Mouse (Mus musculus): Measurements from ENCODE around the gene Abhd6.

Gene Abhd6

GRCm38 (mm10) chr14:8002432-8003092, at the start of gene Abhd6:
TSS of gene Abhd6 (plus strand) at chr14:8002902.
- in situ Hi-C loops (cut with MboI, MseI) = loop anchor here (5.0 kb wide), 1 partner anchor 35 kb away; no protein-coding TSS in a partner anchor

DNA sequence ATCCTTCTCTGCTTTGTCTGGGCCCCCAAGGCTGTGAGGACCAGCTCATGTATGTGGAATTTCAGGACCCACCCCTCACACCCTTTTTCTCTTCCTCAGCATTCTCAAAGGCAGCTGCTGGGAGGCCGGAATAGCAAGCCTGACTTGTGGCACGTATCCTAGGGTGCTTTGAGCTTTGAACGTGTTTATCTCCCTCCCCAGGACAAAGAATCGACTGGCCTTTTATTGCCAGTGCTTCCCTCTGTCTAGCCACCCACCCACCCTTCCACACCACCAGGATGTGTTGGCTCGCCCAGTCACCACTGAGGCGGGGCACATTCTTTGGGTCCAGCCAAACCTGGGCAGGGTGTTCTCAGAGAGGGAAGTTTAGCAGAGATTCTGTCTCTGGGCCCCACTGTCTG, 48.6 kb upstream of the Abhd6 start:
- in situ Hi-C loops (cut with MboI, MseI) = no loop called here

DNA sequence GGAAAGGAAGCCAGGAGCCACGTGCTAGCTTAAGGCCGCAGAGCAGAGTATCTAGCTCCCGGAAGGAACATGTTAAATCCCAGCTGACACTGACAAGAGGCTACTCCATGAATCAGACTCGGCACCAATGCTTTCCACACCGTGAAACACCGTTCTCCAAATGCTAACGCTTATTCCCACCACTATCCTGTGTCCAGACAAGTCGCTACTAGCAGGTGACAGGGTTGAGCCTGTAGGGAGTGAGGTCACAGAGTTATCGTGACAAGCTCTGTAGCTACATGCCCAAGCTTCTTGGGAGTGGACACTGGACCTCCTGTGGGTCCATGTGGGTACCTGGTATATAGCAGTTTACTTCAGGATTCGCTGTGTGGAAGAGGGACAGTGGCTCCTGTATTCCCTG, 46.3 kb upstream of the Abhd6 start:
- in situ Hi-C loops (cut with MboI, MseI) = no loop called here

DNA sequence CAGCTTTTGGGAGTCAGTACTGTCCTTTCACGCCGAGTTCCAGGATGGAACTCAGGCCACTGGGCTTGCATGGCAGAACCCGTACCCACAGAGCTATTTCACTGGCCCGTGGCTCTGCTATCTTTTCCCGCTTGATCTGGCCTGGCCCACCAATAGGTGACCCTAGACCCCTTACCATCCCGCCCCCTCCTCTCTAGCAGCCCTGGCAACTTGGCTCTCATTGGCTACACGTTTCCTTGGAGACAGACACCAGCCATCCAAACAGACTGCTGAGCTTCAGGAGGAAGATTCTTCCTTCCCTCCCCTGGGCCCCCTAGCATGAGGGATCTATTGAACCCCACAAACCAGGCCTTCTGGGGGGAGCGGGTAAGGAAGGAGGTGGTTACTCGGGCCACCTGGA, 45.7 kb upstream of the Abhd6 start, which contains the start of gene Gm45521:
Gene Gm45521 (plus strand): TSS at position 240 of the 400 bp plus-strand sequence.
- in situ Hi-C loops (cut with MboI, MseI) = no loop called here

GRCm38 (mm10) chr14:7960616-7961015, 42.1 kb upstream of the Abhd6 start:
- in situ Hi-C loops (cut with MboI, MseI) = loop anchor here (5.0 kb wide), 1 partner anchor 87 kb away; no protein-coding TSS in a partner anchor

- in situ Hi-C loops (cut with MboI, MseI) = loop anchor here (5.0 kb wide), 1 partner anchor 86 kb away; no protein-coding TSS in a partner anchor
Observed at GRCm38 (mm10) chr14:7961714-7962113, 41.0 kb upstream of the Abhd6 start.

DNA sequence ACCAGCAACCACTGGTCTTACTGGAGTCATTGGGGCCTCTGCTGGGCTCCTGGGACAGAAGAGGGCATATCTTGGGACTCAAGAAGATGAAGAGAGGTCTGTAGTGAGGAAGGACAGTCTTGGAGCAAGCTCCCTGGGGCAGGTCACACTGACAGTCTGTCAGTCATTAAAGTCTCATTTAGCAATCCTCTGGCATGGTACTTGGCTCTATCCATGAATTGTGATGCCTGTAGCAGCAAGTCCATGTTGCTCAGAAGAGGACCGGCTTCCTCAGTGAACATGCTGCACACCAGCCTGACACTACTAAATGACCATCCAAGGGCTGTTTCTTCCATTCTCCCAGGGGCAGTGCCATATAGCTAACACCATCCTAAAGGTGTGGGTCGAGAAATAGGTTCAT, 40.1 kb upstream of the Abhd6 start:
- in situ Hi-C loops (cut with MboI, MseI) = loop anchor here (5.0 kb wide), 1 partner anchor 85 kb away; no protein-coding TSS in a partner anchor

DNA sequence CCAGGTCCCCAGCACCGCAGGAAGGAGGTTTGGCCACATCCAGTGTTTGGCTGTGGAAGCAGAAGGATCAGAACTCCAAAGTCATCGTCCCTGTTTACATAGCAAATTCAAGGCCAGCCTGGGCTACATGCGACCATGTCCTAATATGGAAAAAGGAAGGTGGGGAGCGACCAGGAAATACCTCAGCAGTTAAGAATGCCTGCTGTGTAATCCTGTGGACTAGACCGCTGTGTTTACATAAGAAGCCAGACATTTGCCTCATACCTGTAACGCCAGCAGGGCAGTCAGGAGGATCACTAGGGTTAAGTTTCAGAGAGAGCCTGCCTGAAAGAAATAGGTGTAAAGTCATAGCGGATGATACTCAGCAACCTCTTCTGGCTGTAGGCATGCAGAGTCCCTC, 39.5 kb upstream of the Abhd6 start:
- in situ Hi-C loops (cut with MboI, MseI) = loop anchor here (5.0 kb wide), 1 partner anchor 84 kb away; no protein-coding TSS in a partner anchor

DNA sequence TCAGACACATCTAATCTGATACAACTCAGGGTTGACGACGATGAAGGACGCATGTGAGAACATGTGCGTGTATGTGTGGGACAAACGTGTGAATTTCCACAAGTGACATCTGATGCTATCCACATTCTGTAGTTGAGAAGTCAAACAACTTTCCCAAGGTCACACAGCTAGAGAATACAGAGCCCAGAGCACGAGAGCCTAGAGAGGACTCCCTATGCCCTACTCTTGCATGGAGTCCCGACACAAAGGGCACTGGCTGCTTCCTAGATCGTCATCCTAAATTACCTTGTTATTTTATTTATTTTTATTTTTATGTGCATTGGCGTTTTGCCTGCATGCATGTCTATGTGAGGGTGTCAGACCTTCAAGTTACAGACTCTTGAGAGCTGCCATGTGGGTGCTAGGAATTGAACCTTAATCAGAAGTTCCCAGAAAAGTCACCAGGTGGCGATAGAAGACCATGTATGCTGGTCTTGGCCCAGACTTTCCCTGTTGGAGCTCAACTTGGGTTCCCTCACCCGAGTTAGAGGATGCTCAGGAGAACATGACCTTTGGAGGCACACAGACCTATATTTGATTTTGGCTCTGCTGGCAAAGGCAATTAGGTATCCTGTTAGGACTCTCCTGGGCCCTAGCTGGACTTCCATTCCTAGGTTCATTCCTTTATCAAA, 38.3 kb upstream of the Abhd6 start:
- in situ Hi-C loops (cut with MboI, MseI) = loop anchor here (5.0 kb wide), 1 partner anchor 83 kb away; no protein-coding TSS in a partner anchor

DNA sequence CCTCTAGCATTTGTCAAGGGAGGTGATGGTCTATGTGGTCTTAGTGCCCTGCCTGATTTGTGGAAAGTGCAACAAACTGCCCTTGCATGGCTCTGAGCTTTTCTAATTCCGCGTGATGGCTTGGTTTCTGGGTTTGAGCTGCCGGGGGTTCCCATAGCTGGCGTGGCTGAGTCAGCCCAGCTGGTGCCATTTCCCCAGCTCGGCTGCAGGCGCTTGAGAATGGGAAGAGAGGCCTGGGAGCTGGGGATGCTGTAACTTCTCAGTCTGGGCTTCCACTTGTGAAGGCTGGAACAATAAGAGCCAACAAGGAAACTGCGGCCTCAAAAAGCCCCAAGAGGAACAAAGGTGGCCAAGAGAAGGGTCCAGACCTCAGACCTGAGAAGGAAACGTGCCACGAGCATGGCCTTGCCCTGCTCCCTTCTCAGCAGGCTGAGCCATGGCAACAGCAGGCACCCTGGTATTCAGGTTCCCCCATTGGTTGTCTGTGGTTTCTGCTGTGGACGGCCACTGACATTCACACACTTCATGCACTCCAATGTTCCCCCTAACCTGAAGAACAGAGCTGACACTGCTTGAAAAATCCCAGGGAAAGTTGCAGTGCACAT, 30.7 kb upstream of the Abhd6 start:
- in situ Hi-C loops (cut with MboI, MseI) = no loop called here

DNA sequence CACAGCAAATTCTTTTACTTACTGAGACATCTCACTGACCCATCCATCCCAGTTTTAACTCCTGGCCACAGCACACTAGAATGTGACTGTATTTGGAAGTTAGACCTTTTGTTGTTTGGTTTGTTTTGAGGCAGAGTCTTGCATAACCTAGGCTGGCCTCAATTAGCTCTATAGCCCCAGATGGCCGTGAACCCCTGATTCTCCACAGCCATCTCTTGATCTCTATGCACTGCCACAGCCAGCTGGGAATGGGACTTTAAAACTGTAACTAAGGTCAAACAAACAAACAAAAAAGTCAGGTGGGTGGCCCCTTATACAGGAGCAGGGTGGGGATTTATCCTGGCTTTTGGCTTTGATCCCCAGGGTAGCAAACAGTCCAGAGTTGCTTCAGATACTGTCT, 28.1 kb upstream of the Abhd6 start:
- in situ Hi-C loops (cut with MboI, MseI) = no loop called here

GRCm38 (mm10) chr14:7975177-7975576, 27.5 kb upstream of the Abhd6 start:
- in situ Hi-C loops (cut with MboI, MseI) = no loop called here

DNA sequence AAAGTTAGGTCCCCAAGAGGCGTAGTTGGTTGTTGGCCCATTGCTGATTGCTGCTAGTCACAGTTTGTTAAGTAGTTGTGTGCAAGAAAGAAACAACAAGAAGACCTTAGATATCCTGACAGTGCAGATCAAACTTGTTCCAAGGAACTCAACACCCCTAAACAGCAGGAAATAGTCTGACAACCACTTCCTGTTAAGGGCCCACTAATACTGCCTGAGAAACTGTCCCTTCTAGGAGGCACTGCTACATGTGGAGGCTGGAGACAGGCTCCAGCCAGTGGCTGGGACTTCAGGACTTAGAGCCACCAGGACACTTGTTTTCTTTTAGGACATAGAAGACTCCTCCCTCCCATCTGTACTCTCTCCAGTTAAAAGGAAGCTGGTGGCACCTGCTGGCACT, 25.2 kb upstream of the Abhd6 start:
- in situ Hi-C loops (cut with MboI, MseI) = no loop called here

GRCm38 (mm10) chr14:7978183-7978582, 24.5 kb upstream of the Abhd6 start:
- in situ Hi-C loops (cut with MboI, MseI) = no loop called here

DNA sequence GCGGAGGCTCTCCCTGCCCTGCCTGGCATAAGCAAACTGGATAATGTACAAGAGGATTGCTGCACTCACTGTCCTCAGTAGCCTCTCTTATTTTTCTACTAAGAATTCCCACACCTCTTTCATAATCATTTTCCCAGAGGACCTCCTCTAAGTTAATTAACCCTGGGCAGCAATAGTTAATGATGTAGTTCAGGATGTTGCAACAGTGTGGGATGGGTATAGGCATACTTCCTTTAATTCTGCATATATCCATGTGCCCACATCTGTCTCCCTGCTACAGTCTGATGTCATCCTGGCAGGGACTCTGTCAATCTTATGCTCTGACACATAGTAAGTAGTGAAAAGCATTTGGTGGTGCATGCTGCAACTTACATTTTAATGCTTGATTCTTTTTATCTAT, 21.5 kb upstream of the Abhd6 start:
- in situ Hi-C loops (cut with MboI, MseI) = no loop called here

GRCm38 (mm10) chr14:7986913-7987312, 15.8 kb upstream of the Abhd6 start:
- in situ Hi-C loops (cut with MboI, MseI) = loop anchor here (5.0 kb wide), 1 partner anchor 185 kb away; the partner anchor contains the start of gene Pdhb

DNA sequence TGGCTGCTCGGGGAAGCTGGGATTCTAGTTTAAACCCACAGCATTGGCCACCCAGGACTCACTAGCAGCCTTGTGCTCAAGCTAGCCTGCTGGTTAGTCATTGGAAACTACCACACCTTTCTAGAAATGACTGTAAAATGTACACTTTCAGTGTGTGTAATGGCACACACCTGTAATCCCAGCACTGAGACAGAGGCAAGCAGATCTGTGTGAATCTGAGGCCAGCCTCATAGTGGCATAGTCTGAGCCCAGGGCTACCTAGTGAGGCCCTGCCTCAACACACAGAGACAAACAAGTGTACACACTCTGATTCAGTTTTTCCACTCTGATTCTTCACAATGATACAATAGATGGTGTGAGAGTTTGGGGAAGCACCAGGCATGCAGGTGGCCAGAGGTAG, 13.3 kb upstream of the Abhd6 start:
- in situ Hi-C loops (cut with MboI, MseI) = loop anchor here (5.0 kb wide), 1 partner anchor 183 kb away; the partner anchor contains the start of gene Pdhb

DNA sequence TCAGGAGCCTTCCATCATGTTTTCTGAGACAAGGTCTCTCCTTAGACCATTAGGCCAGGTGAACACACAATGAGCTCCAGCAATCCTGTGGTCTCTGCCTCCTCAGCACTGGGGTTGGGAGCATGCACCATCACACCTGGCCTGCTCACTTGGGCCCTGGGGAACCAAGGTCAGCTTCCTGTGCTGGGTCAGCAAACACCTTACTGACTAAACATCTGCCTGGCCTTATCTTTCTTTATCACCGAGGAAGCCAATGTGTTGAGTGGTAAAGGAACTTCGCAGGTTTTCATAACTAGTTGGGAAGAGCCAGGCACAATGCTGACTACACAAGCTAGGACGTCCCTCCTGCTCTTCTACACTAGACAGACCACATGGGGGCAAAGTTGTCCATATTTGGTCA, 12.7 kb upstream of the Abhd6 start:
- in situ Hi-C loops (cut with MboI, MseI) = loop anchor here (5.0 to 10.0 kb wide), 2 partner anchors 175 to 182 kb away; partner anchors contain the start of genes Flnb and Pdhb

DNA sequence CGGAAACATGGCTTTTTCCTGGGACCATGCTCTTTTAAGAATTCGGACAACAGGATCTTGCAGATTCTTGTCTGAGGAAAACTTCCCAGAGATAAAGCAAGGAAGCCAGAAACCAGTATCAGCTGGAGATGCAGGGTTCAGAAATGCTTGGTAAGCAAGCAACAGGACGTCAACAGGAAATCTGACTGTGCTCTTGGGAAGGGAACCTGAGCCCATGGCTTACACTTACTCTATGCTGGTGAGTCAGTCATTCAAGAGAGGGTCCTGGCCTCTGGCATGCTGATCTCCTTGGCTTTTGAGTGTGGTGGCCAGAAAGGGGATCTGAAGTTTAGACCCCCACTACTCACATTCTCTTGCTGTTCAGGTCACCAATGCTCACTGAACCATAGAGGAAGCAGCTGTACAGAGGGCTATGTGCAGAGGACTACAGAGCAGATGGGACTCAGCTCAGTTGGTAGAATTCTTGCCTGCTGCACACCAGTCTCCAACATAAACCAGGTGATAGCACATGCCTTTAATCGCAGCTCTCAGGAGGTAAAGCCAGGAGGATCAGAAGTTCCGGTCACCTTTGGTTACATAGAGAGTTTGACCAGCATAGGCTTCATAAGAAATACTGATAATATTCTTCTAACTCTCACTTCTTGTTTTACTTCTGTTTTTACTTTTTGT, 11.5 kb upstream of the Abhd6 start:
- in situ Hi-C loops (cut with MboI, MseI) = loop anchor here (10.0 kb wide), 1 partner anchor 176 kb away; the partner anchor contains the start of gene Flnb

- in situ Hi-C loops (cut with MboI, MseI) = loop anchor here (10.0 kb wide), 1 partner anchor 177 kb away; the partner anchor contains the start of gene Flnb
Observed at GRCm38 (mm10) chr14:7992158-7992557, 10.5 kb upstream of the Abhd6 start.

- in situ Hi-C loops (cut with MboI, MseI) = loop anchor here (10.0 kb wide), 1 partner anchor 180 kb away; the partner anchor contains the start of gene Flnb
Observed at GRCm38 (mm10) chr14:7994271-7994767, 8.4 kb upstream of the Abhd6 start, which contains the start of gene Dnase1l3. TSS of gene Dnase1l3 (minus strand) at chr14:7994573.

Data from T-helper 1 cell (primary cell).